Mouse (Mus musculus) left cerebral cortex, adult 18-20 months (tissue): ENCODE measurements at regions not wholly inside any gene's neighbourhood (a gene's known extent, or its start where the extent isn't known, plus 50 kb on each side); places are given as distances from the start of the nearest gene placed in this dataset.
"Not testable (repeated sequence)": the region's sequence is repeated elsewhere in the genome, so short reads cannot be mapped to it uniquely, and the experiment has no call there.

Experiments
- DNase-seq, 2 experiments: peaks; one replicate each; pipeline ENCODE4 v3.0.0; 2021 to 2022; ENCODE audit warnings: low spot score in 2 of 2, mixed read lengths in 1 of 2

GRCm38 (mm10) chr8:28371752-28372151 is 924.3 kb downstream of the Poteg start:
- DNase-seq = no peak

- no peak for DNase-seq
Measured at GRCm38 (mm10) chr8:28400141-28400540, 952.7 kb downstream of the Poteg start.

GRCm38 (mm10) chr8:28427544-28428135 is 980.2 kb downstream of the Poteg start:
- DNase-seq = no peak

GRCm38 (mm10) chr8:28473190-28473589 is 1025.7 kb downstream of the Poteg start:
- DNase-seq = no peak

GRCm38 (mm10) chr8:28487913-28488312 is 1040.4 kb downstream of the Poteg start:
- no peak for DNase-seq

- no peak for DNase-seq
Measured at GRCm38 (mm10) chr8:28503488-28504319, 1056.2 kb downstream of the Poteg start.

- not testable (repeated sequence) for DNase-seq
Measured at GRCm38 (mm10) chr8:28523506-28523905, 1076.0 kb downstream of the Poteg start.

- no peak for DNase-seq
Measured at GRCm38 (mm10) chr8:28547236-28547635, 1099.8 kb downstream of the Poteg start.

GRCm38 (mm10) chr8:28559881-28560280 is 1112.4 kb downstream of the Poteg start:
- DNase-seq = no peak

GRCm38 (mm10) chr8:28579250-28579651 is 1131.8 kb downstream of the Poteg start:
- DNase-seq = peak; percentile 34 to 43

- DNase-seq = no peak
Measured at GRCm38 (mm10) chr8:28580821-28581220, 1133.4 kb downstream of the Poteg start.

- DNase-seq = no peak
Measured at GRCm38 (mm10) chr8:28589999-28590398, 1142.5 kb downstream of the Poteg start.

GRCm38 (mm10) chr8:28593238-28593637 is 1145.8 kb downstream of the Poteg start:
- DNase-seq = peak in 1 of 2 experiments; percentile 12

GRCm38 (mm10) chr8:28594191-28594590 is 1146.7 kb downstream of the Poteg start:
- DNase-seq = no peak

- no peak for DNase-seq
Measured at GRCm38 (mm10) chr8:28594606-28595005, 1147.1 kb downstream of the Poteg start.

- DNase-seq = no peak
Measured at GRCm38 (mm10) chr8:28595880-28596279, 1148.4 kb downstream of the Poteg start.
